ENCODE assay signal across 8 mouse cellular contexts in genomic region chr11:19009536-19010395, GRCm38 (mm10). TPM values are rescaled to one million over a fixed set of nuclear protein-coding genes. Genes with fewer than 3 reads are reported as not detected.
DNase-seq lines count a peak whose midpoint lies in the region; ATAC-seq and TF ChIP-seq lines count a peak whose summit lies in the region.
"Had no signal": no experiment of that assay in that cellular context is flagged by ENCODE, and none has a peak within 500 bp of the region (broad histone marks: within the 10 kb centered on the region; RNA-seq: fewer than 3 reads in every experiment).

No protein-coding gene starts in this region.

- peak overlapping the region; percentile 50 for H3K9ac ChIP-seq in lung, postnatal 0 days (replicated peaks; ENCODE audit: low read depth)
- no peak overlapping the region for H3K9ac ChIP-seq in forebrain, embryonic 14.5 days (ENCODE audit: low read length)
- peak overlapping the region; percentile 97 for H3K9ac ChIP-seq in hindbrain, postnatal 0 days (replicated peaks; ENCODE audit: low read length)
- peak overlapping the region; percentile 100 for H3K9ac ChIP-seq in stomach, embryonic 14.5 days (replicated peaks; ENCODE audit: low read depth, low read length)

- no peak for DNase-seq in lung, postnatal 0 days (ENCODE audit: low spot score)
- no peak for DNase-seq in lung, postnatal 25 days (ENCODE audit: low spot score)
- DNase-seq in forebrain, embryonic 14.5 days (ENCODE audit: low spot score), result no peak
- DNase-seq in hindbrain, postnatal 0 days (ENCODE audit: low spot score), result peak; percentile 55
- no peak for DNase-seq in gastrocnemius, adult 18-20 months (ENCODE audit: low spot score)
- DNase-seq in kidney, adult 9 months, result no peak

- H3K4me2 ChIP-seq in lung, postnatal 0 days (replicated peaks; ENCODE audit: low read depth, low read length), result peak overlapping the region; percentile 60
- peak overlapping the region; percentile 22 for H3K4me2 ChIP-seq in forebrain, embryonic 14.5 days (ENCODE audit: low read length)
- peak overlapping the region; percentile 78 for H3K4me2 ChIP-seq in hindbrain, postnatal 0 days (ENCODE audit: low read depth, low read length)
- H3K4me2 ChIP-seq in stomach, embryonic 14.5 days (replicated peaks; ENCODE audit: low read depth, low read length), result peak overlapping the region; percentile 58

- H3K27ac ChIP-seq in lung, postnatal 0 days (ENCODE audit: low read length), result peak overlapping the region; percentile 79
- no peak overlapping the region for H3K27ac ChIP-seq in forebrain, embryonic 14.5 days (ENCODE audit: low read depth, low read length)
- peak overlapping the region; percentile 88 for H3K27ac ChIP-seq in hindbrain, postnatal 0 days
- peak overlapping the region; percentile 100 for H3K27ac ChIP-seq in stomach, embryonic 14.5 days (ENCODE audit: low read length)
- H3K27ac ChIP-seq: macrophage had no signal

- 40% methylated on average over 17 of the region's 17 CpGs for WGBS in lung, postnatal 0 days
- WGBS in forebrain, embryonic 14.5 days, result 27% methylated on average over 17 of the region's 17 CpGs
- 19% methylated on average over 17 of the region's 17 CpGs for WGBS in hindbrain, postnatal 0 days
- WGBS in stomach, embryonic 14.5 days, result 15% methylated on average over 17 of the region's 17 CpGs

- TF ChIP-seq EP300 in lung, postnatal 0 days (IDR thresholded peaks at IDR 0.05), result no peak

- TF ChIP-seq CTCF in lung, postnatal 0 days (IDR thresholded peaks at IDR 0.05), result no peak
- TF ChIP-seq CTCF in hindbrain, postnatal 0 days (IDR thresholded peaks at IDR 0.05; ENCODE audit: low read depth), result peak; percentile 8; the same call in 1 of the 2 replicates

- no peaks in the 10 kb centered on the region for H3K36me3 ChIP-seq in lung, postnatal 0 days (ENCODE audit: insufficient read depth, low read length)
- no peaks in the 10 kb centered on the region for H3K36me3 ChIP-seq in forebrain, embryonic 14.5 days (ENCODE audit: control insufficient read depth, insufficient read depth, low read length)
- H3K36me3 ChIP-seq in hindbrain, postnatal 0 days (ENCODE audit: insufficient read depth, low read length), result no peaks in the 10 kb centered on the region; the same call in 1 of the 2 replicates
- peaks cover 37% of the 10 kb centered on the region for H3K36me3 ChIP-seq in stomach, embryonic 14.5 days (ENCODE audit: control insufficient read depth, insufficient read depth, low read length)

- no peaks in the 10 kb centered on the region for H3K4me1 ChIP-seq in lung, postnatal 0 days (ENCODE audit: insufficient read depth, low read depth, low read length)
- H3K4me1 ChIP-seq in forebrain, embryonic 14.5 days (ENCODE audit: control insufficient read depth, insufficient read depth, low read length), result peaks cover 7% of the 10 kb centered on the region
- peaks cover 16% of the 10 kb centered on the region; the same call in 1 of the 2 replicates for H3K4me1 ChIP-seq in hindbrain, postnatal 0 days (ENCODE audit: insufficient read depth, low read length)
- H3K4me1 ChIP-seq in stomach, embryonic 14.5 days (ENCODE audit: control insufficient read depth, insufficient read depth, low read length), result peaks cover 38% of the 10 kb centered on the region; the same call in 1 of the 2 replicates

- no peaks in the 10 kb centered on the region for H3K9me3 ChIP-seq in lung, postnatal 0 days (ENCODE audit: low read length)
- no peaks in the 10 kb centered on the region for H3K9me3 ChIP-seq in forebrain, embryonic 14.5 days (replicated peaks; ENCODE audit: control insufficient read depth, low read length)
- no peaks in the 10 kb centered on the region for H3K9me3 ChIP-seq in hindbrain, postnatal 0 days (ENCODE audit: low read length)
- H3K9me3 ChIP-seq in stomach, embryonic 14.5 days (ENCODE audit: control insufficient read depth, low read depth, low read length), result no peaks in the 10 kb centered on the region

- ATAC-seq in lung, postnatal 0 days, result no peak
- no peak for ATAC-seq in forebrain, embryonic 14.5 days
- ATAC-seq in hindbrain, postnatal 0 days, result no peak
- no peak for ATAC-seq in stomach, embryonic 14.5 days (ENCODE audit: insufficient number of reproducible peaks, insufficient read depth, low FRiP score, low read depth)

- H3K4me3 ChIP-seq in lung, postnatal 0 days (ENCODE audit: low read depth, low read length), result peak overlapping the region; percentile 23
- no peak overlapping the region for H3K4me3 ChIP-seq in forebrain, embryonic 14.5 days (ENCODE audit: low read depth, low read length)
- H3K4me3 ChIP-seq in hindbrain, postnatal 0 days (ENCODE audit: low read length), result peak overlapping the region; percentile 72
- peak overlapping the region; percentile 46 for H3K4me3 ChIP-seq in stomach, embryonic 14.5 days (ENCODE audit: low read depth, low read length)

- 0 out of 2 replicates have a peak, but pooled peaks cover 4% of the 10 kb centered on the region for H3K27me3 ChIP-seq in lung, postnatal 0 days (replicated peaks; ENCODE audit: insufficient read depth, low read length)
- H3K27me3 ChIP-seq in forebrain, embryonic 14.5 days (replicated peaks; ENCODE audit: control insufficient read depth, insufficient read depth, low read length), result peaks cover 55% of the 10 kb centered on the region
- no peaks in the 10 kb centered on the region for H3K27me3 ChIP-seq in hindbrain, postnatal 0 days (ENCODE audit: insufficient read depth, low read length)
- no peaks in the 10 kb centered on the region for H3K27me3 ChIP-seq in stomach, embryonic 14.5 days (ENCODE audit: control insufficient read depth, insufficient read depth, low read length)

RNA-seq across cellular contexts. Expression of gene Meis1, which starts 9.0 kb away (rescaled TPM):
- polyA plus RNA-seq in lung, postnatal 0 days (2015; fragmentation: Nextera tagmentation; extraction: Ambion mirVana), result 39.6 and 44.9 TPM in 2 replicates
- polyA plus RNA-seq in forebrain, embryonic 14.5 days (2014; fragmentation: Nextera tagmentation; extraction: Ambion mirVana), result 19.2 and 20.1 TPM in 2 replicates
- 89.3 and 99.4 TPM in 2 replicates for total RNA-seq in hindbrain, postnatal 0 days (2014; rRNA removed)
- 112 and 114 TPM in 2 replicates for polyA plus RNA-seq in hindbrain, postnatal 0 days (2015; fragmentation: Nextera tagmentation; extraction: Ambion mirVana)
- polyA plus RNA-seq in stomach, embryonic 14.5 days (2014; fragmentation: Nextera tagmentation; extraction: Ambion mirVana), result 151 and 155 TPM in 2 replicates
- total RNA-seq in gastrocnemius, adult 18-20 months (2021), result 1 to 10 TPM; 3.6 to 4.0 TPM

Comparison
In these comparisons a context has a peak if more than half of its experiments do, and no peak if none do; other contexts are left out.
1. H3K4me2 ChIP-seq: peak in every context shown above with its lines; median percentile 78 in hindbrain, postnatal 0 days; 60 in lung, postnatal 0 days; 58 in stomach, embryonic 14.5 days; 22 in forebrain, embryonic 14.5 days.